Mouse (Mus musculus) adrenal gland, adult (tissue): ENCODE data around the gene Gm11559.
"Not testable (repeated sequence)": the region's sequence is repeated elsewhere in the genome, so short reads cannot be mapped to it uniquely, and the experiment has no call there.

Experiments
- DNase-seq, 2 experiments: peaks; one replicate each; pipeline ENCODE4 v3.0.0; 2022 to 2023; ENCODE audit warnings: low spot score in 1 of 2; ENCODE audit not compliant: inconsistent age in 2 of 2

Gene Gm11559

DNA sequence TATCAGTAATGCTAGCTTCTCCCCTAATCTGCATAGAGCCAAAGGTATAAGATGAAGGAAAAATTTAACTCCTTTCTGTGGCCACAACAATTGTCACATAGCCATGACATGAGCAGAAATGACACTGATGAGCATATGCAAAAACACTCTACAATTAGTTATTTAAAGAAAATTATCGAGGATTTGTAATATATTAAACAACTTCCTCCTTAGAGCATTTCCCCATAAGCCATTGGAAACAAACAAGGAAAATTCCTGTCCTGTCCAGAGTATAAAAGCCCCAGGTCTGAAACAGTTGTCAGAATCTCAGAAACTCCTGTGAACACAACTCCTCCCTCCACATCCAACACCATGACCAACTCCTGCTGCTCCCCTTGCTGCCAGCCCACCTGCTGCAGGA lies at the start of gene Gm11559:
Gene Gm11559 (plus strand): TSS at position 301 of the 400 bp plus-strand sequence.
- not testable (repeated sequence) for DNase-seq

GRCm38 (mm10) chr11:99815566-99815965 lies 48.7 kb upstream of the Gm11559 start, which contains the start of gene Gm11564:
Gm11564 (minus strand) TSS chr11:99815666.
- not testable (repeated sequence) for DNase-seq

GRCm38 (mm10) chr11:99837966-99838365 lies 26.3 kb upstream of the Gm11559 start, which contains the start of gene 2300003K06Rik:
2300003K06Rik (minus strand) TSS chr11:99838066.
- no peak for DNase-seq

- DNase-seq, result no peak
Measured at GRCm38 (mm10) chr11:99842185-99842584, 22.1 kb upstream of the Gm11559 start.

- DNase-seq, result no peak
Measured at GRCm38 (mm10) chr11:99846746-99847145, 17.5 kb upstream of the Gm11559 start.

DNA sequence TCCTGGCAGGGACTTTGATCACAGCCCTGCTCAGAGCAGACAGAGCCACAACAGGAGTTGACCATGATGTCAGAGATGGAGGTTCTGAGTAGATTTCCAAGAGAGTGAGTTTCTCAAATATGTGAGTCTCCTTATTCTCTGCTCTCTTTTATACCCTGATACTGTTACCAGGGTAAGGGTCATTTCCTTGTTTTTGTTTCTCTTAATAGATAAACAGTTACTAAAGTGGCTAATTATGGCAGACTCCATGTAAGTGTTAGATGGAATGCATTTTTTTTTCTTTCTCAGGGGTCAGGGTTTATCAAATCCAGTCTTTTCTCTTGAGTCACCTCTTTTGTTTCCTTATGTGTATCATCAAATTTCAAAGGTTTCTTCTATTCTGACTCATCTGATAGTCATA lies 12.8 kb upstream of the Gm11559 start, which contains the start of gene Krtap4-16:
Gene Krtap4-16 (minus strand): TSS at position 101 of the 400 bp plus-strand sequence.
- DNase-seq, result no peak

- DNase-seq, result peak in 1 of 2 experiments; percentile 35
Measured at GRCm38 (mm10) chr11:99854121-99854520, 10.2 kb upstream of the Gm11559 start.

DNA sequence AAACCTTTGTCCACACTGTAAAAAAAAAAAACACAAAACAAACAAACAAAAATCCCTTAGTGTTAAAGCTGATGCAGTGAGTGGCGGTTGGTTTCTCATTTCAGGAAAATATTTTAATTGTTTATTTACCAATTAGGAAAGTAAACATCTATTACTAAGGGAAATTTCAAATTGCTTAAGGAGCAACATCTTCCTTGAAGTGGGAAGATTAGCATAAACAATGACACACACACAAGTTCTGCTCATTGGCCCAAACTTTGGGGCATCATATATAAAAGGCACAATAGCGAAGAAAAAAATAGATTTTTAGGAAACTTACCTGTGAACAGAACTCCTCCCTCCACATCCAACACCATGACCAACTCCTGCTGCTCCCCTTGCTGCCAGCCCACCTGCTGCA lies 6.7 kb upstream of the Gm11559 start, which contains the start of gene Gm11568:
Gene Gm11568 (plus strand): TSS at position 301 of the 400 bp plus-strand sequence.
- no peak for DNase-seq

GRCm38 (mm10) chr11:99858761-99859160 lies 5.5 kb upstream of the Gm11559 start:
- no peak for DNase-seq

- not testable (repeated sequence) for DNase-seq
Measured at GRCm38 (mm10) chr11:99873089-99873488, 8.8 kb downstream of the Gm11559 start, which contains the start of gene Krtap9-1. Krtap9-1 (plus strand) TSS chr11:99873389.

DNA sequence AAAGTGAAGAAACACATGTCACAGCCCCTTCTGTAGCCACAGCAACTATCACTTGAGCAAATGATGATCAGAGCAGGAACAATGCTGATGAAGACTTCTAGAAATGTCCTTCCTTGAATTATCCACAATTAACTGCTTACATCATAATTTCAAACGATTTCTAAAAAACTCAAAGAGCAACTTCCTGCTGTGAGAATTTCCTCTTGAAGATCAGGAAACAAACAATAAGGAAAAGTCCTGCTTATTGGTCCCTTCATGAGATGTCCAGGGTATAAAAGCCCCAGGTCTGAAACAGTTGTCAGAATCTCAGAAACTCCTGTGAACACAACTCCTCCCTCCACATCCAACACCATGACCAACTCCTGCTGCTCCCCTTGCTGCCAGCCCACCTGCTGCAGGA lies 14.6 kb downstream of the Gm11559 start, which contains the start of gene Gm11567:
Gene Gm11567 (plus strand): TSS at position 301 of the 400 bp plus-strand sequence.
- DNase-seq, result not testable (repeated sequence)

- DNase-seq, result no peak
Measured at GRCm38 (mm10) chr11:99907620-99908019, 43.3 kb downstream of the Gm11559 start, which contains the start of gene Krtap31-1. Krtap31-1 (plus strand) TSS chr11:99907920.

- DNase-seq, result no peak
Measured at GRCm38 (mm10) chr11:99914451-99914850, 50.2 kb downstream of the Gm11559 start, which contains the start of gene Gm11565. Gm11565 (plus strand) TSS chr11:99914751.
